Mouse (Mus musculus) liver, adult 2 months (tissue): ENCODE data around the gene Cspg5. TPM values are rescaled to one million over a fixed set of nuclear protein-coding genes. Genes with fewer than 3 reads are reported as not detected.

Source experiments
- DNase-seq: peaks from one replicate; pipeline ENCODE4 v3.0.0-alpha.2; 2011; ENCODE audit warnings: low read depth, low spot score; ENCODE audit errors: extremely low read depth
- H3K27ac ChIP-seq: fragments of 200-500 bp; replicated peaks from 2 replicates; pipeline ENCODE4 v1.5.1; 2012; ENCODE audit warnings: low read depth, mild to moderate bottlenecking, control low read depth, inconsistent platforms, low read length; ENCODE audit not compliant: insufficient read depth
- H3K27me3 ChIP-seq: fragments of 200-500 bp; 2 replicates; pipeline ENCODE4 v1.6.1; 2012; ENCODE audit warnings: mild to moderate bottlenecking, moderate library complexity, low read length, inconsistent platforms; ENCODE audit not compliant: control insufficient read depth, insufficient read depth
- H3K36me3 ChIP-seq: fragments of 200-500 bp; 2 replicates; pipeline ENCODE4 v1.6.1; 2012; ENCODE audit warnings: low read length, inconsistent platforms; ENCODE audit not compliant: control insufficient read depth, insufficient read depth
- H3K4me1 ChIP-seq: fragments of 200-500 bp; 2 replicates; pipeline ENCODE4 v1.6.1; 2011; ENCODE audit warnings: low read length; ENCODE audit not compliant: control insufficient read depth, insufficient read depth
- H3K4me3 ChIP-seq: fragments of 200-500 bp; 2 replicates; pipeline ENCODE4 v1.5.1; 2011; ENCODE audit warnings: low read depth, mild to moderate bottlenecking, control low read depth, low read length, moderate library complexity; ENCODE audit not compliant: insufficient read depth
- H3K79me2 ChIP-seq: fragments of 200-500 bp; 2 replicates; pipeline ENCODE4 v1.6.1; 2012; ENCODE audit warnings: inconsistent platforms, mild to moderate bottlenecking, low read length, moderate library complexity; ENCODE audit not compliant: control insufficient read depth, insufficient read depth
- H3K9ac ChIP-seq: fragments of 200-500 bp; 2 replicates; pipeline ENCODE4 v1.6.1; 2012; ENCODE audit warnings: low read depth, mild to moderate bottlenecking, control low read depth, inconsistent platforms, low read length
- CTCF ChIP-seq: fragments of 200-500 bp; IDR thresholded peaks from 2 replicates; pipeline ENCODE4 v1.5.1; 2011; ENCODE audit warnings: low read depth, low read length, control low read depth
- POLR2A ChIP-seq: fragments of 200-500 bp; IDR thresholded peaks from 2 replicates; pipeline ENCODE4 v1.6.1; 2011; ENCODE audit warnings: low read length, control low read depth; ENCODE audit not compliant: insufficient read depth; ENCODE audit errors: extremely low read depth
- WGBS: fragments of 180-500 bp; shearing (Covaris S2); methylation state at CpG from one replicate; pipeline ENCODE4 v1.1.7; 2018; 5-methylcytosine and 5-hydroxymethylcytosine counted together
- polyA plus RNA-seq: library from polyadenylated mRNA; depleted of rRNA; stranded (reverse); fragments of >200 nt; gene quantifications from 2 replicates; pipeline ENCODE4 v1.2.3, GENCODE M21; 2012
- total RNA-seq: library from RNA; depleted of rRNA; stranded (reverse); fragments of >200 nt; gene quantifications from 2 replicates; pipeline ENCODE4 v1.2.3, GENCODE M21; 2014

Gene Cspg5
- total and polyA plus RNA-seq, 2 experiments: 0.09 to 0.16 TPM

GRCm38 (mm10) chr9:110208967-110209366, 34.6 kb upstream of the Cspg5 start:
- WGBS: over 99% methylated on average over 3 of the region's 3 CpGs
- peaks cover 57% of the 10 kb centered on the region for H3K36me3 ChIP-seq
- DNase-seq: no peak

DNA sequence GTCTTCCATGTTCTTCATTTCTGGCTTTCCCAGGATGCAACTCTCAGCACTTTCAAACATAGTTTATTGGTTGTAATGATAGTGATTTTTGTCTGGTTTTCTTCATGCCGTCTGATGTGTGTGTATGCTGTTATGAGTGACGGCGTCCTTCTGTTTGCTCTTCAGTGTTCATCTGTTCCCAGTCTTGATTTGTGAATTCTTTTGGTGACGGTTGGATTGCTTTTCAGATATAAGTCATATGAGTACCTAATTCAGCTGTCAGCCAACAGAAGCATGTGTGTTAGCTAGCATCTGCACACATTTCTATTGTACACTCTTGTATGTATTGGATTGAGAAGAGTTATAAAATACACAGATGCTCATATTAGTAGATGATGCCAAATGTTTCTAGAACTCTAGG, 19.3 kb upstream of the Cspg5 start:
- 94% methylated on average over 4 of the region's 4 CpGs for WGBS
- TF ChIP-seq CTCF: no peak
- TF ChIP-seq POLR2A: no peak
- Histone ChIP-seq H3K4me3 (no peak overlapping the region), H3K4me1 (no peaks in the 10 kb centered on the region), H3K27me3 (no peaks in the 10 kb centered on the region), H3K9ac (no peak overlapping the region), H3K27ac (no peak overlapping the region), H3K79me2 (no peaks in the 10 kb centered on the region), H3K36me3 (peaks cover 21% of the 10 kb centered on the region)
- DNase-seq: no peak

More at GRCm38 (mm10) chr9:110208967-110209366, 34.6 kb upstream of the Cspg5 start:
- Histone ChIP-seq H3K27ac (no peak overlapping the region), H3K4me1 (no peaks in the 10 kb centered on the region), H3K79me2 (no peaks in the 10 kb centered on the region), H3K9ac (no peak overlapping the region), H3K4me3 (no peak overlapping the region), H3K27me3 (no peaks in the 10 kb centered on the region)
- TF ChIP-seq POLR2A (no peak), CTCF (no peak)

DNA sequence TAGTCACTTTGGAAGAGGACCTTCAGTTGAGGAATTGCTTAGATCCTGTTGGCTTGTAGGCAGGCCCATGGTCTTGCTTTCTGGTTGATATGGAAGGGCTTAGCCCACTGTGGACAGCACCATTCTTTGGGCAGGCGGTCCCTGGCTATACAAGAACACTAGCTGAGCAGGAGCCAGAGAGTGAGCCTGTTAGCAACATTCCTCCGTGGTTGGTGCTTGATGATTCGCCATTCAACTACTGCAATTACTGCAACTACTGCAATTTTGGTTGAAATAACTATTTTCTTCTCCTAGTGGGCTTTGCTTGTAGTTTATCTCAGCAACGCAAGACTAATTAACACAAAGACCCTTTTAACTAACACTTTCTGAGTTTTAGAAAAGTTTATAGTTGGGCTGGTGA, 17.4 kb upstream of the Cspg5 start:
- peaks cover 20% of the 10 kb centered on the region for H3K36me3 ChIP-seq
- H3K4me1 ChIP-seq: no peaks in the 10 kb centered on the region
- DNase-seq: no peak
- H3K4me3 ChIP-seq: no peak overlapping the region
- WGBS: 93% methylated on average over 4 of the region's 4 CpGs
- TF ChIP-seq CTCF (no peak), POLR2A (no peak)
- no peak overlapping the region for H3K27ac ChIP-seq
- no peaks in the 10 kb centered on the region for H3K79me2 ChIP-seq
- H3K9ac ChIP-seq: no peak overlapping the region
- no peaks in the 10 kb centered on the region for H3K27me3 ChIP-seq

- Histone ChIP-seq H3K4me3 (no peak overlapping the region), H3K36me3 (peaks cover 8% of the 10 kb centered on the region), H3K4me1 (no peaks in the 10 kb centered on the region), H3K79me2 (no peaks in the 10 kb centered on the region), H3K9ac (no peak overlapping the region), H3K27me3 (no peaks in the 10 kb centered on the region), H3K27ac (no peak overlapping the region)
- DNase-seq: no peak
- 96% methylated on average over 6 of the region's 6 CpGs for WGBS
- TF ChIP-seq CTCF (no peak), POLR2A (no peak)
Measured at GRCm38 (mm10) chr9:110228671-110229070, 14.9 kb upstream of the Cspg5 start.

- Histone ChIP-seq H3K4me1 (no peaks in the 10 kb centered on the region), H3K36me3 (peaks cover 4% of the 10 kb centered on the region; the same call in 1 of the 2 replicates), H3K4me3 (no peak overlapping the region), H3K79me2 (no peaks in the 10 kb centered on the region), H3K27ac (no peak overlapping the region), H3K27me3 (no peaks in the 10 kb centered on the region), H3K9ac (no peak overlapping the region)
- TF ChIP-seq POLR2A: no peak
- WGBS: 96% methylated on average over 1 of the region's 1 CpGs
- DNase-seq: no peak
Measured at GRCm38 (mm10) chr9:110229112-110229511, 14.5 kb upstream of the Cspg5 start.

DNA sequence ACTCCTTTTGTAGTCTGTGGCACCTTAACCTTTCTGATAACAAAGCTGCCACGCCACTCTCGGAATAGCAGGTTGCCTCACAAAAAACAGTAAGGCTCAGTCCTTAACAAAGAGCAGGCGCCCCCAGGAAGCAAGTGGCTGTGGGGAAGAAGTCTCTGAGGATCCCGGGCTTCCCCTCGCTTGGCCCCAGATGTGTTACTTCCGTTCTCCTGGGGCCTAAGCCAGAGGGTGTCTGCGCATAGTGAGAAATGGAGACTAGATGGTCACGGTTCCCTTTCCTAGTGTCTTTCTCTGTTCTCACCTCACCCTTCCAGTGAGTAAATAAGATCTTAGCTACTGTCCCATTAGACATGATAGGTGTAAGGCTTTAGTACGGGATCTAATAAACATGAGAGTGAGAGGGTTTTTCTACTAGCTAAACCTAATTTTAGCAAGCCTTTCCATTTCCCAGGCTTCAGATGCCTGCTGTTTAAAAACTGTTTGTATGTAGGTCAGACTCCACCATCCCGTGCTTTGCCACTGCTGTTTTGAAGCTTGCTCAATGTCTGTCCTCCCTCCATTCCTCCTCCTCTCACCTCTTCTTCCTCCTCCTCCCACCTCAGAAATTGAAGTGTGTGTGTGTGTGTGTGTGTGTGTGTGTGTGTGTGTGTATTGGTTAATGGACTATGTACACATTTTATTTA, 13.9 kb upstream of the Cspg5 start:
- no peaks in the 10 kb centered on the region for H3K27me3 ChIP-seq
- peaks cover 4% of the 10 kb centered on the region; the same call in 1 of the 2 replicates for H3K36me3 ChIP-seq
- TF ChIP-seq POLR2A (no peak), CTCF (no peak)
- no peak overlapping the region for H3K27ac ChIP-seq
- H3K9ac ChIP-seq: no peak overlapping the region
- no peaks in the 10 kb centered on the region for H3K79me2 ChIP-seq
- 86% methylated on average over 10 of the region's 10 CpGs for WGBS
- DNase-seq: no peak
- no peaks in the 10 kb centered on the region for H3K4me1 ChIP-seq
- no peak overlapping the region for H3K4me3 ChIP-seq
